Mouse (Mus musculus) MEL (cell line): ENCODE results near the gene Osm. TPM values are rescaled to one million over a fixed set of nuclear protein-coding genes. Genes with fewer than 3 reads are reported as not detected.

Source experiments
- DNase-seq: peaks from one replicate; pipeline ENCODE4 v3.0.0; 2011; ENCODE audit warnings: low read depth, low spot score
- H3K27ac ChIP-seq: 2 replicates; pipeline ENCODE4 v1.5.1; 2012; ENCODE audit warnings: low read depth, mild to moderate bottlenecking, control low read depth, low read length, moderate library complexity; ENCODE audit not compliant: control insufficient read depth
- H3K27me3 ChIP-seq, 2 experiments: fragments of 150-350 bp in 1 of 2; sonication (generic) in 1 of 2; 2 replicates each; pipeline ENCODE4 v1.6.1; 2012; ENCODE audit warnings: low read length in 2 of 2, mild to moderate bottlenecking in 2 of 2, improper control_type of control experiment in 1 of 2, moderate library complexity in 1 of 2; ENCODE audit not compliant: insufficient read depth in 2 of 2, control insufficient read depth in 1 of 2
- H3K36me3 ChIP-seq, 2 experiments: 2 replicates each; pipeline ENCODE4 v1.6.1; 2012 to 2014; ENCODE audit warnings: low read length in 2 of 2, improper control_type of control experiment in 1 of 2, inconsistent platforms in 1 of 2, mild to moderate bottlenecking in 1 of 2; ENCODE audit not compliant: insufficient read depth in 2 of 2, control insufficient read depth in 1 of 2
- H3K4me1 ChIP-seq, 2 experiments: fragments of 150-350 bp in 1 of 2; sonication (generic) in 1 of 2; 2 replicates each; pipeline ENCODE4 v1.6.1; 2012; ENCODE audit warnings: low read length in 2 of 2, improper control_type of control experiment in 1 of 2, mild to moderate bottlenecking in 1 of 2; ENCODE audit not compliant: insufficient read depth in 2 of 2, control insufficient read depth in 1 of 2
- H3K4me3 ChIP-seq, 2 experiments: fragments of 150-350 bp in 1 of 2; sonication (generic) in 1 of 2; 2 replicates each; pipeline ENCODE4 v1.5.1; 2012; ENCODE audit warnings: low read depth in 2 of 2, low read length in 2 of 2, mild to moderate bottlenecking in 2 of 2, moderate library complexity in 2 of 2, control low read depth in 1 of 2, improper control_type of control experiment in 1 of 2; ENCODE audit not compliant: control insufficient read depth in 1 of 2, insufficient read depth in 1 of 2
- H3K79me2 ChIP-seq: 2 replicates; pipeline ENCODE4 v1.6.1; 2012; ENCODE audit warnings: mild to moderate bottlenecking, low read length, moderate library complexity; ENCODE audit not compliant: control insufficient read depth, poor library complexity, insufficient read depth
- H3K9ac ChIP-seq: 2 replicates; pipeline ENCODE4 v1.6.1; 2012; ENCODE audit warnings: low read depth, mild to moderate bottlenecking, control low read depth, low read length, moderate library complexity; ENCODE audit not compliant: control insufficient read depth, poor library complexity, severe bottlenecking
- H3K9me3 ChIP-seq: fragments of 150-350 bp; sonication (generic); replicated peaks from 2 replicates; pipeline ENCODE4 v1.6.1; 2012; ENCODE audit warnings: mild to moderate bottlenecking, low read length, improper control_type of control experiment, moderate library complexity; ENCODE audit not compliant: insufficient read depth
- BHLHE40 ChIP-seq: IDR thresholded peaks from 2 replicates; pipeline ENCODE4 v1.6.1; 2012; ENCODE audit warnings: low read depth, mild to moderate bottlenecking, inconsistent platforms, low read length, improper control_type of control experiment, borderline replicate concordance
- CHD2 ChIP-seq: IDR thresholded peaks from 2 replicates; pipeline ENCODE4 v1.6.1; 2011; ENCODE audit warnings: low read length, improper control_type of control experiment
- CTCF ChIP-seq, 3 experiments: IDR thresholded peaks in 2 of 3; conservative IDR thresholded peaks in 1 of 3; 2 replicates each; pipeline ENCODE4 v1.5.1; 2011 to 2012; ENCODE audit warnings: low read length in 3 of 3, low read depth in 2 of 3, mild to moderate bottlenecking in 2 of 3, improper control_type of control experiment in 1 of 3, inconsistent platforms in 1 of 3, mixed read lengths in 1 of 3, moderate library complexity in 1 of 3; ENCODE audit not compliant: control insufficient read depth in 1 of 3, insufficient read depth in 1 of 3, poor library complexity in 1 of 3, severe bottlenecking in 1 of 3
- ELF1 ChIP-seq: IDR thresholded peaks from 2 replicates; pipeline ENCODE4 v1.6.1; 2014; ENCODE audit warnings: low read depth, mild to moderate bottlenecking, inconsistent platforms, low read length, improper control_type of control experiment, moderate library complexity
- EP300 ChIP-seq, 2 experiments: IDR thresholded peaks; 2 replicates each; pipeline ENCODE4 v1.6.1; 2011; ENCODE audit warnings: improper control_type of control experiment in 2 of 2, low read length in 2 of 2, low read depth in 1 of 2, mild to moderate bottlenecking in 1 of 2
- ETS1 ChIP-seq: IDR thresholded peaks from 2 replicates; pipeline ENCODE4 v1.6.1; 2012; ENCODE audit warnings: low read depth, mild to moderate bottlenecking, inconsistent platforms, low read length, improper control_type of control experiment, moderate library complexity
- GABPA ChIP-seq: IDR thresholded peaks from 2 replicates; pipeline ENCODE4 v1.6.1; 2012; ENCODE audit warnings: low read depth, mild to moderate bottlenecking, inconsistent platforms, low read length, improper control_type of control experiment, moderate library complexity
- GATA1 ChIP-seq: IDR thresholded peaks from 2 replicates; pipeline ENCODE4 v1.6.1; 2011; ENCODE audit warnings: low read depth, low read length, improper control_type of control experiment
- HCFC1 ChIP-seq: IDR thresholded peaks from 2 replicates; pipeline ENCODE4 v1.6.1; 2012; ENCODE audit warnings: low read depth, mild to moderate bottlenecking, inconsistent platforms, low read length, improper control_type of control experiment, moderate library complexity
- JUND ChIP-seq: IDR thresholded peaks from 2 replicates; pipeline ENCODE4 v1.6.1; 2011; ENCODE audit warnings: low read depth, mild to moderate bottlenecking, improper control_type of control experiment, low read length
- MAZ ChIP-seq: IDR thresholded peaks from 2 replicates; pipeline ENCODE4 v1.6.1; 2012; ENCODE audit warnings: low read depth, mild to moderate bottlenecking, inconsistent platforms, low read length, improper control_type of control experiment
- MYB ChIP-seq: IDR thresholded peaks from 2 replicates; pipeline ENCODE4 v1.6.1; 2011; ENCODE audit warnings: mild to moderate bottlenecking, low read depth, low read length, improper control_type of control experiment
- MYC ChIP-seq: IDR thresholded peaks from 2 replicates; pipeline ENCODE4 v1.6.1; 2011; ENCODE audit warnings: low read depth, mild to moderate bottlenecking, low read length, improper control_type of control experiment, moderate library complexity
- POLR2A ChIP-seq, 2 experiments: IDR thresholded peaks; 2 replicates each; pipeline ENCODE4 v1.6.1; 2011 to 2012; ENCODE audit warnings: low read length in 2 of 2, mild to moderate bottlenecking in 2 of 2, control low read depth in 1 of 2, improper control_type of control experiment in 1 of 2, low read depth in 1 of 2, moderate library complexity in 1 of 2; ENCODE audit not compliant: control insufficient read depth in 1 of 2, insufficient read depth in 1 of 2, poor library complexity in 1 of 2
- POLR2AphosphoS2 ChIP-seq: IDR thresholded peaks from 2 replicates; pipeline ENCODE4 v1.6.1; 2011; ENCODE audit warnings: low read length, improper control_type of control experiment
- RAD21 ChIP-seq: IDR thresholded peaks from 2 replicates; pipeline ENCODE4 v1.6.1; 2011; ENCODE audit warnings: mild to moderate bottlenecking, low read depth, low read length, improper control_type of control experiment
- SIN3A ChIP-seq: IDR thresholded peaks from 2 replicates; pipeline ENCODE4 v1.6.1; 2012; ENCODE audit warnings: low read length, improper control_type of control experiment, inconsistent platforms
- SMC3 ChIP-seq: IDR thresholded peaks from 2 replicates; pipeline ENCODE4 v1.6.1; 2011; ENCODE audit warnings: low read depth, low read length, improper control_type of control experiment
- UBTF ChIP-seq: IDR thresholded peaks from 2 replicates; pipeline ENCODE4 v1.6.1; 2012; ENCODE audit warnings: low read depth, mild to moderate bottlenecking, inconsistent platforms, low read length, improper control_type of control experiment, moderate library complexity, borderline replicate concordance; ENCODE audit not compliant: insufficient read depth
- USF1 ChIP-seq: IDR thresholded peaks from 2 replicates; pipeline ENCODE4 v1.6.1; 2014; ENCODE audit warnings: low read depth, mild to moderate bottlenecking, inconsistent platforms, low read length, improper control_type of control experiment, moderate library complexity
- USF2 ChIP-seq, 2 experiments: IDR thresholded peaks; 2 replicates each; pipeline ENCODE4 v1.6.1; 2011 to 2012; ENCODE audit warnings: improper control_type of control experiment in 2 of 2, low read length in 2 of 2, borderline replicate concordance in 1 of 2, inconsistent platforms in 1 of 2, low read depth in 1 of 2, mild to moderate bottlenecking in 1 of 2; ENCODE audit not compliant: insufficient read depth in 1 of 2
- ZC3H11A ChIP-seq: IDR thresholded peaks from 2 replicates; pipeline ENCODE4 v1.6.1; 2012; ENCODE audit warnings: low read depth, mild to moderate bottlenecking, inconsistent platforms, low read length, improper control_type of control experiment
- ZKSCAN1 ChIP-seq: IDR thresholded peaks from 2 replicates; pipeline ENCODE4 v1.6.1; 2012; ENCODE audit warnings: low read depth, mild to moderate bottlenecking, inconsistent platforms, low read length, improper control_type of control experiment, moderate library complexity
- polyA plus RNA-seq, 2 experiments: library from polyadenylated mRNA; stranded (reverse) in 1 of 2; unstranded in 1 of 2; fragments of >175 nt in 1 of 2; fragments of >200 nt in 1 of 2; gene quantifications; 2 replicates each; pipeline versions ENCODE4 v1.2.1 to v1.2.4; 2012; ENCODE audit warnings: low replicate concordance in 2 of 2, low read depth in 1 of 2; ENCODE audit not compliant: insufficient read length in 2 of 2, insufficient read depth in 1 of 2, missing spikeins in 1 of 2
- total RNA-seq: library from RNA; depleted of rRNA; stranded (reverse); fragments of 300-350 nt; gene quantifications from 2 replicates; pipeline ENCODE4 v1.2.3, GENCODE M21; 2012

The Osm gene
- total and polyA plus RNA-seq, 3 experiments, result 10.6 to 15.4 TPM; not detected in 1

GRCm38 (mm10) chr11:4207655-4208054 lies 28.6 kb upstream of the Osm start:
- H3K4me3 ChIP-seq, result no peak overlapping the region
- H3K4me1 ChIP-seq, result peaks cover 20 to 30% of the 10 kb centered on the region in 2 experiments
- no peaks in the 10 kb centered on the region for H3K27me3 ChIP-seq
- no peak for DNase-seq
- no peaks in the 10 kb centered on the region for H3K9me3 ChIP-seq
- TF ChIP-seq EP300 (IDR thresholded peaks at IDR 0.05; ENCODE audit: low read depth in 1 of 2, low read length in 2 of 2) (no peak), SIN3A (no peak), MYC (no peak), CTCF (IDR thresholded peaks at IDR 0.05 in 2 of 3, conservative IDR thresholded peaks at IDR 0.05 in 1 of 3; ENCODE audit: control insufficient read depth in 1 of 3, insufficient read depth in 1 of 3, low read depth in 2 of 3, low read length in 3 of 3, poor library complexity in 1 of 3, severe bottlenecking in 1 of 3) (no peak), POLR2AphosphoS2 (no peak), SMC3 (no peak), ZKSCAN1 (no peak)
- peaks cover 2 to 26% of the 10 kb centered on the region in 2 experiments for H3K36me3 ChIP-seq
- H3K9ac ChIP-seq, result no peak overlapping the region
- H3K27ac ChIP-seq, result no peak overlapping the region
- no peaks in the 10 kb centered on the region for H3K79me2 ChIP-seq

- no peak overlapping the region for H3K27ac ChIP-seq
- H3K79me2 ChIP-seq, result no peaks in the 10 kb centered on the region
- TF ChIP-seq GABPA (no peak), MYB (no peak), RAD21 (peak; percentile 47), CTCF (IDR thresholded peaks at IDR 0.05 in 2 of 3, conservative IDR thresholded peaks at IDR 0.05 in 1 of 3; ENCODE audit: control insufficient read depth in 1 of 3, insufficient read depth in 1 of 3, low read depth in 2 of 3, low read length in 3 of 3, poor library complexity in 1 of 3, severe bottlenecking in 1 of 3) (peak; percentile 11 to 55 (median 50); a peak in 4 of 6 replicates), HCFC1 (no peak), MYC (no peak), USF1 (no peak), USF2 (IDR thresholded peaks at IDR 0.05; ENCODE audit: borderline replicate concordance in 1 of 2, insufficient read depth in 1 of 2, low read depth in 1 of 2, low read length in 2 of 2) (no peak), ELF1 (no peak), ZKSCAN1 (no peak), CHD2 (no peak), UBTF (no peak), MAZ (no peak), JUND (no peak), BHLHE40 (no peak), GATA1 (no peak), EP300 (IDR thresholded peaks at IDR 0.05; ENCODE audit: low read depth in 1 of 2, low read length in 2 of 2) (no peak), SMC3 (peak; percentile 53), POLR2A (IDR thresholded peaks at IDR 0.05; ENCODE audit: control insufficient read depth in 1 of 2, insufficient read depth in 1 of 2, low read depth in 1 of 2, low read length in 2 of 2, poor library complexity in 1 of 2) (no peak), ETS1 (no peak), ZC3H11A (no peak)
Measured at GRCm38 (mm10) chr11:4209556-4209955, 26.7 kb upstream of the Osm start.

More at GRCm38 (mm10) chr11:4209556-4209955, 26.7 kb upstream of the Osm start:
- Histone ChIP-seq H3K9ac (no peak overlapping the region), H3K9me3 (no peaks in the 10 kb centered on the region), H3K4me3 (no peak overlapping the region), H3K4me1 (peaks cover 10 to 19% of the 10 kb centered on the region in 2 experiments), H3K36me3 (peaks cover 2 to 12% of the 10 kb centered on the region in 2 experiments), H3K27me3 (no peaks in the 10 kb centered on the region)
- no peak for DNase-seq
